Mouse (Mus musculus) heart, embryonic 14.5 days (tissue): ENCODE results near the gene Gm21119. TPM values are rescaled to one million over a fixed set of nuclear protein-coding genes. Genes with fewer than 3 reads are reported as not detected.
"Not testable (repeated sequence)": the region's sequence is repeated elsewhere in the genome, so short reads cannot be mapped to it uniquely, and the experiment has no call there.

Experiments
- ATAC-seq: fragments of 200-750 bp; cut with Nextera tagmentation; 2 replicates; pipeline ENCODE4 v1.8.0; 2017; ENCODE audit warnings: low read depth, moderate TSS enrichment; ENCODE audit not compliant: insufficient number of reproducible peaks, insufficient read depth, low FRiP score
- H3K27ac ChIP-seq, 2 experiments: fragments of 200-500 bp in 1 of 2; fragments of 300-500 bp in 1 of 2; sonication (generic) in 1 of 2; replicated peaks in 1 of 2; 2 replicates each; pipeline ENCODE4 v1.5.1; 2012 to 2014; ENCODE audit warnings: low read depth in 2 of 2, low read length in 2 of 2, control low read depth in 1 of 2, mild to moderate bottlenecking in 1 of 2, mixed read lengths in 1 of 2; ENCODE audit not compliant: control insufficient read depth in 1 of 2, insufficient read depth in 1 of 2
- H3K27me3 ChIP-seq: fragments of 300-500 bp; sonication (generic); 2 replicates; pipeline ENCODE4 v1.6.1; 2014; ENCODE audit warnings: mild to moderate bottlenecking, low read length, control low read depth; ENCODE audit not compliant: control insufficient read depth, insufficient read depth
- H3K36me3 ChIP-seq: fragments of 300-500 bp; sonication (generic); 2 replicates; pipeline ENCODE4 v1.6.1; 2014; ENCODE audit warnings: mild to moderate bottlenecking, control low read depth, low read length, mixed read lengths; ENCODE audit not compliant: control insufficient read depth, insufficient read depth
- H3K4me1 ChIP-seq, 2 experiments: fragments of 200-500 bp in 1 of 2; fragments of 300-500 bp in 1 of 2; sonication (generic) in 1 of 2; 2 replicates each; pipeline ENCODE4 v1.6.1; 2012 to 2014; ENCODE audit warnings: low read length in 2 of 2, control low read depth in 1 of 2, mixed read lengths in 1 of 2; ENCODE audit not compliant: control insufficient read depth in 2 of 2, insufficient read depth in 2 of 2
- H3K4me2 ChIP-seq: fragments of 300-500 bp; sonication (generic); 2 replicates; pipeline ENCODE4 v1.6.1; 2014; ENCODE audit warnings: mild to moderate bottlenecking, low read length
- H3K4me3 ChIP-seq, 2 experiments: fragments of 200-500 bp in 1 of 2; fragments of 300-500 bp in 1 of 2; sonication (generic) in 1 of 2; 2 replicates each; pipeline ENCODE4 v1.5.1; 2012 to 2014; ENCODE audit warnings: low read length in 2 of 2, mild to moderate bottlenecking in 2 of 2, control low read depth in 1 of 2, low read depth in 1 of 2, moderate library complexity in 1 of 2; ENCODE audit not compliant: control insufficient read depth in 1 of 2, insufficient read depth in 1 of 2
- H3K9ac ChIP-seq: fragments of 300-500 bp; sonication (generic); 2 replicates; pipeline ENCODE4 v1.6.1; 2014; ENCODE audit warnings: mild to moderate bottlenecking, low read length
- H3K9me3 ChIP-seq: fragments of 300-500 bp; sonication (generic); 2 replicates; pipeline ENCODE4 v1.6.1; 2016; ENCODE audit warnings: low read length, control low read depth; ENCODE audit not compliant: control insufficient read depth
- WGBS: fragments of 180-500 bp; shearing (Covaris S2); extraction: QIAGEN DNeasy Blood & Tissue Kit; methylation state at CpG from one replicate; pipeline ENCODE4 v1.1.7; 2014; 5-methylcytosine and 5-hydroxymethylcytosine counted together
- polyA plus RNA-seq: library from polyadenylated mRNA; unstranded; fragments of >200 nt; fragmentation: Nextera tagmentation; extraction: Ambion mirVana; gene quantifications from 2 replicates; pipeline ENCODE4 v1.2.1, GENCODE M21; 2014

Gm21119 gene
- polyA plus RNA-seq, 1 experiment from 2014 or later = 0.39 TPM

DNA sequence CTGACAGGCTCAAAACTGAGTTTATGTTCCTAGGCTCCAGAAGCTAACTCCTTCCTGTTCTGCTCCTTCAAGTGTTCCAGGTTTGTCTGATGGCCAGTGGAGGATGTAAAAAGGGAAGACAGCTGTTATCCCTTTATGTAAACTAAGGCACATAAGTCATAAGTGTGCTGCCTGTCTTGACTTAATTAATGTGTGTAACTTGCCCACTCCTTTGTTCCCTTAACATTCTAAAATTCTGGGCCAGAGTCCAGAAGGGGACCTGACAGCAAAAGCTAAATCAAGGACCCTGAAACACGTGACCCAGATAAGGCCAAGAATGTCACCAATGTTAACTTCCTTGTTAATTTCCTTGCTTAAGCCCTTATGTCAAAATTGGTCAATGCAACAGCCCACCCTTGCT is 3.9 kb upstream of the Gm21119 start:
- no CpG with 5 or more reads among the region's 1 CpGs for WGBS

DNA sequence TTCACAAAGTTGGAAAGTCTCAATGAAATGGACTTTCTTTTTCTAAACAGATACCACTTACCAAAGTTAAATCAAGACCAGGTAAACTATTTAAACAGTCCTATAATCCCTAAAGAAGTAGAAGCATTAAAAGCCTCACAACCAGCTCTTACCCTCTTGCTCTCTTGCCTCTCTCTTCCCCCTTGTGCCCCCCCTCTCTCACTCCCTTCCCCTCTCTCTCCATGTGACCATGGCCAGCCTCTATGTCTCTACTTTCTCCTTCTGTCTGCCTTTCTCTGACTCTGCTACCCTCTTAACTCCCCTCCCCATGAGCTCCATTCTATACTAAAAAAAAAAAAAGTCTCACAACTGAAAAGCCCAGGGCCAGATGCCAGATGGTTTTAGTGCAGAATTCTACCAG is 2.0 kb upstream of the Gm21119 start:
- not testable (repeated sequence) for H3K27ac ChIP-seq, H3K27me3 ChIP-seq, ATAC-seq, H3K9ac ChIP-seq, H3K4me3 ChIP-seq, H3K4me2 ChIP-seq, H3K9me3 ChIP-seq, H3K36me3 ChIP-seq, H3K4me1 ChIP-seq

More for the DNA sequence above, 3.9 kb upstream of the Gm21119 start:
- not testable (repeated sequence) for H3K4me1 ChIP-seq, H3K27ac ChIP-seq, H3K27me3 ChIP-seq, H3K9me3 ChIP-seq, ATAC-seq, H3K36me3 ChIP-seq, H3K4me2 ChIP-seq, H3K4me3 ChIP-seq, H3K9ac ChIP-seq

DNA sequence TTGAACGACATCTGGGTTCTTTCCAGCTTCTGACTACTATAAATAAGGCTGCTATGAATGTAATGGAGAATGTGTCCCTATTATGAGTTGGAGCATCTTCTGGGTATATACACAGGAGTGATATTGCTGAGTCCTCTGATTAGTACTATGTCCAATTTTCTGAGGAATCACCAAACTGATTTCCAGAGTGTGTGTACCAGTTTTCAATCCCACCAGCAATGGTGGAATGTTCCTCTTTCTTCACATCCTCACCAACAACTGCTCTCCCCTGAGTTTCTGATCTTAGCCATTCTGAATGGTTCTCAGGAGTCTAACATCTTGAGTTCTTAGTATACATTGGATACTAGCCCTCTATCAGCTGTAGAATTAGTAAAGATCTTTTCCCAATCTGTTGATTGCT is 16.0 kb downstream of the Gm21119 start:
- not testable (repeated sequence) for H3K4me3 ChIP-seq, H3K4me2 ChIP-seq, H3K27ac ChIP-seq, H3K9me3 ChIP-seq, H3K36me3 ChIP-seq, ATAC-seq, H3K27me3 ChIP-seq, H3K4me1 ChIP-seq, H3K9ac ChIP-seq
- 40% methylated on average over 1 of the region's 1 CpGs for WGBS

DNA sequence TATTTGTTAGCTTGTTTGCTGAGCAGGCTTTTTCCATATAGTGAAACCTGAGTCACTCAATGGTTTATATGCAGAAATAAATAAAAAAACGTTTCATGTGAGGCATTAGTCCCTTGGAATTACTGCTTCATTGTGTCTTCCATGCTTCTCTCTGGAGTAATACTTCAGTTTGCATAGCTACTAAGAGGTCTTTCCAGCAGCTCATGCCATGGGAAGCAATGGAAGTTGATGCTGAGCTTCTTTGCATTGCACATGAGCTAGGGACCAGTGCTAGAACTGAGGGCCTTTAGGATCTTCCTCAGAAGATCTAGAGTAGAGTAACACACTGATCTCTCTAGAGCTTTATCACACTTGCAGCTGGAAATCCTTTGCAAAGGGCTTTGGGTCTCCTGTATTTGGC is 23.2 kb downstream of the Gm21119 start:
- not testable (repeated sequence) for H3K9me3 ChIP-seq, H3K4me1 ChIP-seq, H3K36me3 ChIP-seq, H3K27me3 ChIP-seq, H3K27ac ChIP-seq, H3K9ac ChIP-seq, ATAC-seq, H3K4me3 ChIP-seq, H3K4me2 ChIP-seq
- whole genome bisulfite sequencing = no CpG with 5 or more reads among the region's 1 CpGs

DNA sequence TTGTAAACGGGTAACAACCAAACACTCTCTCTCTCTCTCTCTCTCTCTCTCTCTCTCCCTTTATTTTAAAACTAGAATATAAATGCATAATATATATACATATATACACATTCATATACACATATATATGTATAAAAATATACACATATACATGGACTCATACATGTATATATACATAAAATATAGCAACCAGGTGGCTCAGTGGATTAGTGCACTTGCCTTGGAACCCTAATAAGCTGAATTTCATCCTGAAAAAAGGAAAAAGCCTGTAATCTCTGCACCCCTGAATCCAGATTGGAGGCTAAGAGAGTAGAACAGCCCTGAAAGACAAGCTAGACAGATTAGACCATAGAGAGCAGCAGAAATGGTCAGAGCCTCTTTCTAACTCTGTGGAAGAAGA is 28.8 kb downstream of the Gm21119 start:
- not testable (repeated sequence) for H3K27ac ChIP-seq, H3K27me3 ChIP-seq, H3K4me3 ChIP-seq, H3K4me1 ChIP-seq, ATAC-seq, H3K9ac ChIP-seq, H3K4me2 ChIP-seq, H3K9me3 ChIP-seq, H3K36me3 ChIP-seq
- WGBS = no CpG with 5 or more reads among the region's 1 CpGs

DNA sequence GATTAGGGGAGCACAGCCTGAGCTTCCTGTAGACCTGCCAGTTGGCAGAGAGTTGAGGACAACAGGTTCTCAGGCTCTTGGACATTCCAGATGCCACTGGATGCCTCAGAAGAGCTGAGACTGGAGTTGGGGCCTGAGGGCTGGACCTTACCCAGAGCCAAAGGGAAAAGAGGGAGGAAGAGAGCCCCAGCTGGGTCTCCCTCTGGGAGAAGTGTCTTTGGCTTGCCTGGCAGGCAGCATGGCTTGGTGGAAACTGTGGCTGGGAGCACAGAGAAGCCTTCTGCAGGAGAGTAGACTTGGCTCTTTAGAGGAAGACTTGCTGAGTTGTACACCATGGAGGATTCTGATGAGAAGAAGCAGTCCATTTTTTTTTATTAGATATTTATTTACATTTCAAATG is 38.3 kb downstream of the Gm21119 start:
- not testable (repeated sequence) for ATAC-seq, H3K9ac ChIP-seq, H3K4me2 ChIP-seq, H3K4me1 ChIP-seq, H3K27ac ChIP-seq, H3K36me3 ChIP-seq, H3K9me3 ChIP-seq, H3K27me3 ChIP-seq, H3K4me3 ChIP-seq

DNA sequence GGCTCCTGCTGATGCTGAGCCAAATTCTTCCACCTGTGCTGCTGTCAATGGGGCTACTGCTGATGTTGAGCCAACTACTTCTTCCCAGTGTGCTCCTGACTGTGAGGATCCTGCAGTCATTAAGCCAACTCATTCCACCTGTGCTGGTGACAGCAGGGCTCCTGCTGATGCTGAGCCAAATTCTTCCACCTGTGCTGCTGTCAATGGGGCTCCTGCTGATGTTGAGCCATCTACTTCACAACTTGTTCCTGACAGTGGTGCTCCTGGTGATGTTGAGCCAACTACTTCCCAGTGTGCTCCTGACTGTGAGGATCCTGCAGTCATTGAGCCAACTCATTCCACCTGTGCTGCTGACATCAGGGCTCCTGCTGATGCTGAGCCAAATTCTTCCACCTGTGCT is 63.7 kb downstream of the Gm21119 start:
- not testable (repeated sequence) for H3K9ac ChIP-seq, ATAC-seq, H3K27ac ChIP-seq, H3K4me3 ChIP-seq, H3K4me1 ChIP-seq, H3K36me3 ChIP-seq, H3K27me3 ChIP-seq, H3K4me2 ChIP-seq, H3K9me3 ChIP-seq
